ENCODE assay signal across 12 mouse cellular contexts in genomic region chr7:118851571-118851970, GRCm38 (mm10). TPM values are rescaled to one million over a fixed set of nuclear protein-coding genes. Genes with fewer than 3 reads are reported as not detected.
DNase-seq lines count a peak whose midpoint lies in the region; ATAC-seq and TF ChIP-seq lines count a peak whose summit lies in the region.
"Had no signal": no experiment of that assay in that cellular context is flagged by ENCODE, and none has a peak within 500 bp of the region (broad histone marks: within the 10 kb centered on the region; RNA-seq: fewer than 3 reads in every experiment).

No protein-coding gene starts in this region.

- H3K9ac ChIP-seq in forebrain, embryonic 11.5 days (ENCODE audit: low read length) = no peak overlapping the region
- H3K9ac ChIP-seq in forebrain, postnatal 0 days = no peak overlapping the region
- H3K9ac ChIP-seq in lung, postnatal 0 days (replicated peaks; ENCODE audit: low read depth) = no peak overlapping the region

- DNase-seq in forebrain, embryonic 11.5 days (ENCODE audit: low spot score) = peak; percentile 33
- DNase-seq in forebrain, postnatal 0 days = no peak
- DNase-seq in lung, postnatal 0 days (ENCODE audit: low spot score) = peak; percentile 37
- DNase-seq in lung, postnatal 4 days = no peak
- DNase-seq in NIH3T3 (ENCODE audit: low read depth) = peak; percentile 70
- peak; percentile 60 for DNase-seq in lung, postnatal 36 days
- DNase-seq in thymus, postnatal 25 days = no peak
- DNase-seq in natural killer cell, adult 2 months (ENCODE audit: low spot score in 2 of 2) = no peak
- DNase-seq: kidney, postnatal 4 days; right cerebral cortex, adult 18-20 months; thymus, postnatal 36 days had no signal

- H3K4me2 ChIP-seq in forebrain, embryonic 11.5 days (ENCODE audit: low read depth, low read length, severe bottlenecking) = no peak overlapping the region
- H3K4me2 ChIP-seq in forebrain, postnatal 0 days (ENCODE audit: low read depth) = no peak overlapping the region
- H3K4me2 ChIP-seq in lung, postnatal 0 days (replicated peaks; ENCODE audit: low read depth, low read length) = no peak overlapping the region

- no peaks in the 10 kb centered on the region for H3K27me3 ChIP-seq in forebrain, embryonic 11.5 days (ENCODE audit: control insufficient read depth, insufficient read depth, low read length)
- no peaks in the 10 kb centered on the region for H3K27me3 ChIP-seq in forebrain, postnatal 0 days (ENCODE audit: insufficient read depth, low read length)
- H3K27me3 ChIP-seq in lung, postnatal 0 days (replicated peaks; ENCODE audit: insufficient read depth, low read length) = no peaks in the 10 kb centered on the region
- H3K27me3 ChIP-seq: megakaryocyte, embryonic 14.5 days had no signal

- TF ChIP-seq EP300 in lung, postnatal 0 days (IDR thresholded peaks at IDR 0.05) = no peak

- H3K36me3 ChIP-seq in forebrain, embryonic 11.5 days (ENCODE audit: control insufficient read depth, insufficient read depth, low read length) = peaks cover 16% of the 10 kb centered on the region
- H3K36me3 ChIP-seq in forebrain, postnatal 0 days (ENCODE audit: insufficient read depth) = peaks cover 48% of the 10 kb centered on the region
- H3K36me3 ChIP-seq in lung, postnatal 0 days (ENCODE audit: insufficient read depth, low read length) = peaks cover 9% of the 10 kb centered on the region; the same call in 1 of the 2 replicates

- no peak for ATAC-seq in forebrain, embryonic 11.5 days (replicated peaks; ENCODE audit: low FRiP score)
- no peak for ATAC-seq in forebrain, postnatal 0 days
- ATAC-seq in lung, postnatal 0 days = no peak

- no peak overlapping the region for H3K27ac ChIP-seq in forebrain, embryonic 11.5 days (ENCODE audit: low read depth, low read length)
- no peak overlapping the region for H3K27ac ChIP-seq in forebrain, postnatal 0 days (ENCODE audit: low read depth, low read length)
- H3K27ac ChIP-seq in lung, postnatal 0 days (ENCODE audit: low read length) = no peak overlapping the region

- 92% methylated on average over 7 of the region's 7 CpGs for WGBS in forebrain, embryonic 11.5 days
- 91% methylated on average over 7 of the region's 7 CpGs for WGBS in forebrain, postnatal 0 days
- WGBS in lung, postnatal 0 days = 78% methylated on average over 7 of the region's 7 CpGs

- no peak overlapping the region for H3K4me3 ChIP-seq in forebrain, embryonic 11.5 days (ENCODE audit: low read depth, low read length)
- H3K4me3 ChIP-seq in forebrain, postnatal 0 days (ENCODE audit: low read depth, low read length) = no peak overlapping the region
- H3K4me3 ChIP-seq in lung, postnatal 0 days (ENCODE audit: low read depth, low read length) = no peak overlapping the region
- H3K4me3 ChIP-seq: megakaryocyte, embryonic 14.5 days had no signal

- TF ChIP-seq CTCF in forebrain, postnatal 0 days (IDR thresholded peaks at IDR 0.05; ENCODE audit: low read depth) = no peak
- no peak for TF ChIP-seq CTCF in lung, postnatal 0 days (IDR thresholded peaks at IDR 0.05)

- H3K9me3 ChIP-seq in forebrain, embryonic 11.5 days (ENCODE audit: control insufficient read depth, low read length) = no peaks in the 10 kb centered on the region
- H3K9me3 ChIP-seq in forebrain, postnatal 0 days (ENCODE audit: low read length) = no peaks in the 10 kb centered on the region
- H3K9me3 ChIP-seq in lung, postnatal 0 days (ENCODE audit: low read length) = no peaks in the 10 kb centered on the region
- H3K9me3 ChIP-seq: megakaryocyte, embryonic 14.5 days had no signal

- 0 out of 2 replicates have a peak, but pooled peaks cover 6% of the 10 kb centered on the region for H3K4me1 ChIP-seq in forebrain, embryonic 11.5 days (replicated peaks; ENCODE audit: control insufficient read depth, insufficient read depth, low read length)
- H3K4me1 ChIP-seq in forebrain, postnatal 0 days (ENCODE audit: insufficient read depth) = peaks cover 12% of the 10 kb centered on the region
- peaks cover 8% of the 10 kb centered on the region for H3K4me1 ChIP-seq in lung, postnatal 0 days (ENCODE audit: insufficient read depth, low read depth, low read length)

RNA-seq across cellular contexts. Expression of gene Iqck, which starts 4.0 kb away (rescaled TPM):
- 2.8 and 3.3 TPM in 2 replicates for polyA plus RNA-seq in forebrain, embryonic 11.5 days (2014; fragmentation: Nextera tagmentation; extraction: Ambion mirVana)
- 7.1 and 7.2 TPM in 2 replicates for total RNA-seq in forebrain, postnatal 0 days (2014; rRNA removed)
- 4.6 and 6.2 TPM in 2 replicates for polyA plus RNA-seq in forebrain, postnatal 0 days (2015; fragmentation: Nextera tagmentation; extraction: Ambion mirVana)
- 3.5 and 4.9 TPM in 2 replicates for polyA plus RNA-seq in lung, postnatal 0 days (2015; fragmentation: Nextera tagmentation; extraction: Ambion mirVana)

RNA-seq across cellular contexts. Expression of gene Knop1, which starts 4.5 kb away (rescaled TPM):
- 127 and 129 TPM in 2 replicates for polyA plus RNA-seq in forebrain, embryonic 11.5 days (2014; fragmentation: Nextera tagmentation; extraction: Ambion mirVana)
- total RNA-seq in forebrain, postnatal 0 days (2014; rRNA removed) = 30.2 and 41.5 TPM in 2 replicates
- polyA plus RNA-seq in forebrain, postnatal 0 days (2015; fragmentation: Nextera tagmentation; extraction: Ambion mirVana) = 65.6 and 75.0 TPM in 2 replicates
- polyA plus RNA-seq in lung, postnatal 0 days (2015; fragmentation: Nextera tagmentation; extraction: Ambion mirVana) = 50.1 and 51.6 TPM in 2 replicates

Comparison
In these comparisons a context has a peak if more than half of its experiments do, and no peak if none do; other contexts are left out.
1. DNase-seq: peak in forebrain, embryonic 11.5 days (single experiment), lung, postnatal 0 days (single experiment), NIH3T3 (single experiment) and lung, postnatal 36 days (single experiment); none in forebrain, postnatal 0 days (single experiment), lung, postnatal 4 days (0 of 2), thymus, postnatal 25 days (single experiment) and natural killer cell, adult 2 months (0 of 2).